Mouse (Mus musculus) heart, postnatal 0 days (tissue): ENCODE data around the gene Gpam.

Experiments
- CTCF ChIP-seq: IDR thresholded peaks from 2 replicates; pipeline ENCODE4 v1.5.1; 2016; ENCODE audit warnings: antibody characterized with exemption, control low read depth, low read depth
- EP300 ChIP-seq: IDR thresholded peaks from 2 replicates; pipeline ENCODE4 v1.6.1; 2016; ENCODE audit warnings: antibody characterized with exemption, low read depth

DNA sequence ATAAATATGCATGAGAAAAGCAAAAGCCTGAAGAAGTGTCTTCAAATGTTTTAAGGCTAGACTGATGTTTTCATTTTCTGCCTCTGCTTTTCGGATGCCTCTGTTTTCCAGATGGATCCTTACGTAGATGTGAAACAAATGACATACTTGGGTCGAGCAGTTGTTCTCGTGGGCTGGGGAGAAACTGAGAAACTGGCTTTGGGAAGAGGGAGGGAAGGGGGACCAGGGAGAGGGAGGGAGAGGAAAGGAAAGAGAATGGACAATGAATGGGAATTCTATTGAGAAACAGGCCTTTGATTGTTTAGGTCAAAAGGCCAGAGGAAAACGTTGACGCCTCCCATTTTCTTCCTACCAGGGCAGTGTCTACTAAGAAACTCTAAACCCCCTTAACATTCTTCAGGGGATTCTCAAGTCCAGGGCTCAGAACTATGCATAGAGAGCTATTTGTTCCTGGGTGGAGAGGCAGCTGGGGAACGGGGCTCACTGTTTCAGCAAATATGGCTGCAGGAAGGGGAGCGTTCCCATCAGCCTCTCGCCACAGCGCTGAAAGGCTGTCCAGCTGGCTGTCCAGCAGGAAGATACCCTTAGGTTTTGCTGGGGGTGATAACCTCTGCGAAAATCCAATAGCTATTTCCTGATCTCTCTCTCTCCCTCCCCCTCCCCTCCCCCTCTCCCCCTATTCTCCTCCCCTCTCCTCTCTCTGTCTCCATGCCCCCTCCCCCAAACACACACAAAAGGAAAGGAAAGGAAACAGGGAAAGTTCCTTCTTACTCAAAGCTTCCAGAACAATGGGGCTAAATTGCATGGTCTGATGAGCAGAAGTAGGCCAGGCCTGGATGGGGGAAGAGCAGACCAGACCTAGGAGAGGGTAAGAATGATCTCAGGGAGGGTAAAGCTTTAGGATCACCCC lies 16.6 kb upstream of the Gpam start:
- no peak for TF ChIP-seq EP300
- TF ChIP-seq CTCF: no peak
